Mouse (Mus musculus) fat pad, adult 2 months (tissue): Measurements from ENCODE around the gene Ninj1.

Experiments used
- DNase-seq: peaks from one replicate; pipeline ENCODE4 v3.0.0-alpha.2; 2011; ENCODE audit warnings: low read depth, low spot score; ENCODE audit errors: extremely low read depth

Ninj1 gene

GRCm38 (mm10) chr13:49194811-49195210 is 7.5 kb downstream of the Ninj1 start:
- no peak for DNase-seq

GRCm38 (mm10) chr13:49195651-49196050 is 8.4 kb downstream of the Ninj1 start:
- no peak for DNase-seq

- no peak for DNase-seq
These were observed 8.9 kb downstream of the Ninj1 start for GRCm38 (mm10) chr13:49196211-49196610.

- no peak for DNase-seq
These were observed 9.5 kb downstream of the Ninj1 start for GRCm38 (mm10) chr13:49196766-49197165.

- DNase-seq = no peak
These were observed 11.4 kb downstream of the Ninj1 start for GRCm38 (mm10) chr13:49198734-49199133.

GRCm38 (mm10) chr13:49199891-49200290 is 12.6 kb downstream of the Ninj1 start:
- DNase-seq = no peak

- DNase-seq = no peak
These were observed 13.4 kb downstream of the Ninj1 start for GRCm38 (mm10) chr13:49200688-49201087.

GRCm38 (mm10) chr13:49202556-49202955 is 15.3 kb downstream of the Ninj1 start:
- DNase-seq = no peak

GRCm38 (mm10) chr13:49205381-49205998 is 18.2 kb downstream of the Ninj1 start:
- no peak for DNase-seq

GRCm38 (mm10) chr13:49206341-49206740 is 19.1 kb downstream of the Ninj1 start:
- DNase-seq = no peak

GRCm38 (mm10) chr13:49209306-49209705 is 22.0 kb downstream of the Ninj1 start:
- no peak for DNase-seq

GRCm38 (mm10) chr13:49212711-49213500 is 25.6 kb downstream of the Ninj1 start:
- DNase-seq = no peak

- no peak for DNase-seq
These were observed 26.2 kb downstream of the Ninj1 start for GRCm38 (mm10) chr13:49213531-49213932.

GRCm38 (mm10) chr13:49214454-49214853 is 27.2 kb downstream of the Ninj1 start:
- no peak for DNase-seq

- no peak for DNase-seq
These were observed 27.8 kb downstream of the Ninj1 start for GRCm38 (mm10) chr13:49215128-49215503.

GRCm38 (mm10) chr13:49215504-49216219 is 28.4 kb downstream of the Ninj1 start, which contains the start of gene Card19:
Gene Card19 (minus strand): TSS chr13:49216037.
- peak; percentile 40 for DNase-seq

- DNase-seq = no peak
These were observed 28.9 kb downstream of the Ninj1 start for GRCm38 (mm10) chr13:49216220-49216552.

GRCm38 (mm10) chr13:49216808-49217561 is 29.7 kb downstream of the Ninj1 start:
- DNase-seq = no peak

- DNase-seq = no peak
These were observed 31.4 kb downstream of the Ninj1 start for GRCm38 (mm10) chr13:49218651-49219050.

GRCm38 (mm10) chr13:49219367-49219766 is 32.1 kb downstream of the Ninj1 start:
- no peak for DNase-seq

GRCm38 (mm10) chr13:49220912-49221311 is 33.6 kb downstream of the Ninj1 start:
- no peak for DNase-seq
